ENCODE assay signal across 26 mouse cellular contexts in genomic region chr16:55861104-55861503, GRCm38 (mm10). TPM values are rescaled to one million over a fixed set of nuclear protein-coding genes. Genes with fewer than 3 reads are reported as not detected.
DNase-seq lines count a peak whose midpoint lies in the region; TF ChIP-seq lines count a peak whose summit lies in the region.
"Had no signal": no experiment of that assay in that cellular context is flagged by ENCODE, and none has a peak within 500 bp of the region (broad histone marks: within the 10 kb centered on the region; RNA-seq: fewer than 3 reads in every experiment).

No protein-coding gene starts in this region.

- peak; percentile 25 for DNase-seq in heart, adult 11 months
- no peak for DNase-seq in heart, embryonic 10.5 days (ENCODE audit: low spot score)
- DNase-seq in right cerebral cortex, adult 18-20 months = peak; percentile 30
- DNase-seq in right cerebral cortex, postnatal 14 days = no peak
- DNase-seq in brain, embryonic 14.5 days (ENCODE audit: low read depth) = peak; percentile 42
- peak; percentile 59 for DNase-seq in telencephalon, adult 2 months (ENCODE audit: low read depth, low spot score)
- DNase-seq in spleen, adult 12 weeks (ENCODE audit: low spot score) = no peak
- DNase-seq: adrenal gland, postnatal 25 days; cerebellum, adult 2 months; cerebellum, postnatal 14 days; gastrocnemius, postnatal 14 days; heart, postnatal 36 days; kidney, adult 8-10 months; kidney, postnatal 4 days; lung, embryonic 14.5 days; lung, postnatal 14 days; thymus, postnatal 14 days had no signal

- H3K27me3 ChIP-seq in heart, embryonic 10.5 days (ENCODE audit: insufficient read depth, poor library complexity, severe bottlenecking) = no peaks in the 10 kb centered on the region
- H3K27me3 ChIP-seq: forebrain, embryonic 12.5 days; hindbrain, embryonic 13.5 days; limb, embryonic 12.5 days; liver, embryonic 15.5 days; midbrain, embryonic 15.5 days; neural tube, embryonic 12.5 days had no signal

- 83% methylated on average over 3 of the region's 3 CpGs for WGBS in heart, embryonic 10.5 days

- peaks cover 12% of the 10 kb centered on the region; the same call in 1 of the 2 replicates for H3K36me3 ChIP-seq in heart, embryonic 10.5 days
- H3K36me3 ChIP-seq: liver, embryonic 15.5 days; neural tube, embryonic 12.5 days had no signal

- H3K4me3 ChIP-seq in heart, embryonic 10.5 days = no peak overlapping the region
- H3K4me3 ChIP-seq: erythroblast, embryonic 14.5 days; forebrain, embryonic 12.5 days; hindbrain, embryonic 13.5 days; limb, embryonic 12.5 days; liver, embryonic 15.5 days; midbrain, embryonic 15.5 days; myocyte; neural tube, embryonic 12.5 days had no signal

- H3K4me1 ChIP-seq in heart, embryonic 10.5 days = no peaks in the 10 kb centered on the region
- H3K4me1 ChIP-seq: forebrain, embryonic 12.5 days; hindbrain, embryonic 13.5 days; limb, embryonic 12.5 days; liver, embryonic 15.5 days; midbrain, embryonic 15.5 days; neural tube, embryonic 12.5 days had no signal

- no peak for TF ChIP-seq CTCF in brain, embryonic 14.5 days (IDR thresholded peaks at IDR 0.05; ENCODE audit: borderline replicate concordance, extremely low read depth, insufficient read depth, insufficient read length)

- no peak overlapping the region for H3K27ac ChIP-seq in heart, embryonic 10.5 days
- H3K27ac ChIP-seq: forebrain, embryonic 12.5 days; hindbrain, embryonic 13.5 days; kidney, postnatal 0 days; limb, embryonic 12.5 days; liver, embryonic 15.5 days; midbrain, embryonic 15.5 days; neural tube, embryonic 12.5 days had no signal

- no peak for TF ChIP-seq POLR2A in brain, embryonic 14.5 days (IDR thresholded peaks at IDR 0.05; ENCODE audit: borderline replicate concordance, extremely low read depth, insufficient read depth, insufficient read length, poor library complexity, severe bottlenecking)

- H3K9me3 ChIP-seq in heart, embryonic 10.5 days = no peaks in the 10 kb centered on the region
- H3K9me3 ChIP-seq: forebrain, embryonic 12.5 days; hindbrain, embryonic 13.5 days; limb, embryonic 12.5 days; liver, embryonic 15.5 days; midbrain, embryonic 15.5 days; neural tube, embryonic 12.5 days had no signal

RNA-seq across cellular contexts. Expression of gene Nfkbiz, which starts 22.4 kb away (rescaled TPM):
- 1.7 and 3.1 TPM in 2 replicates for polyA plus RNA-seq in heart, embryonic 10.5 days (2016; fragmentation: Nextera tagmentation; extraction: Ambion mirVana)
- 2.5 and 2.7 TPM in 2 replicates for polyA plus RNA-seq in brain, embryonic 14.5 days (2012; rRNA removed)

RNA-seq across cellular contexts. Expression of gene Nxpe3, which starts 34.0 kb away (rescaled TPM):
- 0.58 and 0.95 TPM in 2 replicates for polyA plus RNA-seq in heart, embryonic 10.5 days (2016; fragmentation: Nextera tagmentation; extraction: Ambion mirVana)
- polyA plus RNA-seq in brain, embryonic 14.5 days (2012; rRNA removed) = 2.7 and 3.5 TPM in 2 replicates

Comparison
In these comparisons a context has a peak if more than half of its experiments do, and no peak if none do; other contexts are left out.
1. DNase-seq: peak in heart, adult 11 months (single experiment), right cerebral cortex, adult 18-20 months (single experiment), brain, embryonic 14.5 days (single experiment) and telencephalon, adult 2 months (single experiment); none in heart, embryonic 10.5 days (single experiment), right cerebral cortex, postnatal 14 days (single experiment) and spleen, adult 12 weeks (single experiment).